Mouse (Mus musculus) kidney, postnatal 0 days (tissue): Measurements from ENCODE around the gene Fgfr2. TPM values are rescaled to one million over a fixed set of nuclear protein-coding genes. Genes with fewer than 3 reads are reported as not detected.

Experiments used
- ATAC-seq: fragments of 200-750 bp; cut with Nextera tagmentation; replicated peaks from 2 replicates; pipeline ENCODE4 v1.8.0; 2017; ENCODE audit warnings: low read depth, moderate number of reproducible peaks, moderate TSS enrichment, moderate library complexity; ENCODE audit not compliant: low FRiP score
- DNase-seq: peaks from one replicate; pipeline ENCODE4 v3.0.0-alpha.2; 2016; ENCODE audit warnings: low spot score
- H3K27ac ChIP-seq: fragments of 300-500 bp; sonication (generic); 2 replicates; pipeline ENCODE4 v1.5.1; 2014; ENCODE audit warnings: mild to moderate bottlenecking
- H3K27me3 ChIP-seq: fragments of 300-500 bp; sonication (generic); 2 replicates; pipeline ENCODE4 v1.6.1; 2014; ENCODE audit warnings: low read length, mixed read lengths; ENCODE audit not compliant: insufficient read depth
- H3K36me3 ChIP-seq: fragments of 300-500 bp; sonication (generic); 2 replicates; pipeline ENCODE4 v1.6.1; 2014; ENCODE audit warnings: low read length, mixed read lengths; ENCODE audit not compliant: insufficient read depth
- H3K4me1 ChIP-seq: fragments of 300-500 bp; sonication (generic); replicated peaks from 2 replicates; pipeline ENCODE4 v1.6.1; 2014; ENCODE audit warnings: antibody characterized with exemption, low read length, mixed read lengths; ENCODE audit not compliant: insufficient read depth
- H3K4me2 ChIP-seq: fragments of 300-500 bp; sonication (generic); 2 replicates; pipeline ENCODE4 v1.6.1; 2014; ENCODE audit warnings: mild to moderate bottlenecking, low read length, moderate library complexity, mixed read lengths
- H3K4me3 ChIP-seq: fragments of 300-500 bp; sonication (generic); replicated peaks from 2 replicates; pipeline ENCODE4 v1.5.1; 2014; ENCODE audit warnings: low read depth, low read length
- H3K9ac ChIP-seq: fragments of 300-500 bp; sonication (generic); 2 replicates; pipeline ENCODE4 v1.6.1; 2014; ENCODE audit warnings: low read depth, low read length
- H3K9me3 ChIP-seq: fragments of 300-500 bp; sonication (generic); replicated peaks from 2 replicates; pipeline ENCODE4 v1.6.1; 2016; ENCODE audit warnings: low read length, inconsistent platforms, mixed read lengths
- CTCF ChIP-seq: IDR thresholded peaks from 2 replicates; pipeline ENCODE4 v1.5.1; 2016; ENCODE audit warnings: antibody characterized with exemption, low read depth, mild to moderate bottlenecking, moderate library complexity
- WGBS: fragments of 180-500 bp; shearing (Covaris S2); extraction: QIAGEN DNeasy Blood & Tissue Kit; methylation state at CpG from one replicate; pipeline ENCODE4 v1.1.7; 2014; 5-methylcytosine and 5-hydroxymethylcytosine counted together
- polyA plus RNA-seq: library from polyadenylated mRNA; unstranded; fragments of >200 nt; fragmentation: Nextera tagmentation; extraction: Ambion mirVana; gene quantifications from 2 replicates; pipeline ENCODE4 v1.2.1, GENCODE M21; 2015

Gene Fgfr2
- polyA plus RNA-seq, 1 experiment from 2014 or later, result 79.8 TPM

DNA sequence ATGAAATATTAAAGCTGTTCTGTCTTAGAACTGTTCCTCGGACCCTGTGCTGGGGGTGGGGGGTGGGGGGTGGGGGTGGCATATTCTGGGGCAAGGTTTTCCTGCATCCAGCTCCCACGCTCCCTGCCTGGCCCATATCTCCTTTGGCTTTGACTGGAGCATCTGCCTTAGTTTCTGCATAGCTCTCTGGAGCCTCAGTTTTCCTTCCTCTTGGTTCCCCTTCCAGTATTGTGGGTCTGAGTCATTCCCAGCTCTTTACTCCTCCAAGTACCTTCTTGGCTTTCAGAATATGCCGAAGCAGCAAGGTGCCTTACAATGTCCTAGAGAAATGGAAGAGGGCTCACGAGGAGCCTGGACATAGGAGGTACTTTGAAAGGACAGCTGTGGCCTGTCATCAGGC is 2312.9 kb downstream of the Fgfr2 start:
- no peaks in the 10 kb centered on the region; the same call in 1 of the 2 replicates for H3K4me1 ChIP-seq
- 67% methylated on average over 4 of the region's 4 CpGs for WGBS
- ATAC-seq, result no peak
- H3K4me3 ChIP-seq, result no peak overlapping the region
- no peak for DNase-seq
- H3K27ac ChIP-seq, result no peak overlapping the region
- TF ChIP-seq CTCF, result no peak
- H3K9ac ChIP-seq, result no peak overlapping the region
- H3K36me3 ChIP-seq, result no peaks in the 10 kb centered on the region
- no peaks in the 10 kb centered on the region for H3K9me3 ChIP-seq
- H3K4me2 ChIP-seq, result no peak overlapping the region
- H3K27me3 ChIP-seq, result no peaks in the 10 kb centered on the region

DNA sequence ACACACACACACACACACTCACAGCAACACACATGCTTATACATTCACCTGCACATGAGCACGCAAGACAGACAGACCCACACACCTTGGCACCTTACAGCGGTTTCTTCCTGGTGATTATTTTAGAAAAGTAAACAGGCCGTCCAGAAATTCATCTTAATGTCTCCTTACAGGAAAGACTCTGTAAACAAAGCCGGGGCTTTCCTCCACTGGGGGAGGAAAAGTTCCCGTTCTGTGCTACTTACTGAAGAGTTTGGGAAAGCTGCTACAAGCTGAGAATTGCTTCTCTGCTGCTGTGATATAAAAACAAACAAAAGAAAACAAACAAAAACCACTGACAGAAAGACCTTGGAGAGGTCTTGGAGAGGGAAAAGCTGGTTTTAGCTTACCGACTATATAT is 2314.5 kb downstream of the Fgfr2 start:
- H3K9ac ChIP-seq, result no peak overlapping the region
- no peak for TF ChIP-seq CTCF
- H3K36me3 ChIP-seq, result no peaks in the 10 kb centered on the region
- H3K9me3 ChIP-seq, result no peaks in the 10 kb centered on the region
- H3K27me3 ChIP-seq, result no peaks in the 10 kb centered on the region
- H3K4me2 ChIP-seq, result no peak overlapping the region; the same call in 1 of the 2 replicates
- ATAC-seq (no peak), DNase-seq (no peak)
- 38% methylated on average over 6 of the region's 6 CpGs for WGBS
- no peak overlapping the region for H3K27ac ChIP-seq
- H3K4me3 ChIP-seq, result no peak overlapping the region
- no peaks in the 10 kb centered on the region; the same call in 1 of the 2 replicates for H3K4me1 ChIP-seq

DNA sequence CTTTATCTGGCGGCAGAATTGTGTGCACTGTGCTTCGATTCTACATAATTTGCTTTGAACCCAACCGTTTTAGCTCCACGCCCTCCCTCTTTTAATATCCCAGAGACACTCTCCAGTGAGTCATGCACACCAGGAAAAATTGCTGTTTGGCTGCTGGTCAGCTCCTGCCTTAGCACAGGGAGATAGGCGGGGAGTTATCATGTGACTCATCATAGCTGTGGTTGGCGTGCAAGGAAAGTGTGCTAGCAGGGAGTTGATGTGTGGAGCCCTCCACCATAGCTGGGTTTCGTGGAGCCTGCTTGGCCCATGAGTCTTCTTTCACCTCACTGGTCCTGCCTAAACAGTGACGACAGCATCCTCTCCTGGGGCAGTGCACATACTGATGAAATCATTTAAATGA is 2315.4 kb downstream of the Fgfr2 start:
- no peaks in the 10 kb centered on the region for H3K27me3 ChIP-seq
- H3K4me3 ChIP-seq, result no peak overlapping the region
- no peak for TF ChIP-seq CTCF
- no peak overlapping the region for H3K27ac ChIP-seq
- ATAC-seq, result no peak
- no peaks in the 10 kb centered on the region for H3K36me3 ChIP-seq
- no peak for DNase-seq
- 67% methylated on average over 8 of the region's 8 CpGs for WGBS
- H3K9ac ChIP-seq, result no peak overlapping the region
- no peaks in the 10 kb centered on the region for H3K9me3 ChIP-seq
- H3K4me2 ChIP-seq, result no peak overlapping the region
- no peaks in the 10 kb centered on the region; the same call in 1 of the 2 replicates for H3K4me1 ChIP-seq

DNA sequence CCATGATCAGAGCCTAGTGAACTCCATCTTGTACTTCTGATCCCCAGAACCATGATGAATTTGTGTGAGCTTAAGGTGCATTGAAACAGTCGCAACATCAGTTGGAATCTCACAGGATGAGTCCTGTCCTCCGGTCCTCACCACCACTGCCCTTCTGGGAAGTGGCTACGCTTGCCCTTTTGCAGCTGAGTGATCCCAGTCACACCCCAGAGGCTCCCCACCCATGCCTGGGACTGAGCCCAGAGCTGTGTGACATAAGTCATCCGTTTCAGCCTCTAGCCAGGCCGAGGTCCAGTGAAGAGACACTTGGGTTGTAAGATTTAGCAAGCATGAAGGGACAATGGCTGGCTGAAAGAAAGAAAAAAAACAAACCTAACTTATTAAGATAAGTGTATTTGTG is 2318.2 kb downstream of the Fgfr2 start:
- no peaks in the 10 kb centered on the region for H3K36me3 ChIP-seq
- H3K4me2 ChIP-seq, result no peak overlapping the region
- H3K4me1 ChIP-seq, result peaks cover 2% of the 10 kb centered on the region; the same call in 1 of the 2 replicates
- H3K27me3 ChIP-seq, result no peaks in the 10 kb centered on the region
- H3K4me3 ChIP-seq, result no peak overlapping the region
- DNase-seq (no peak), ATAC-seq (no peak)
- no peak overlapping the region for H3K27ac ChIP-seq
- TF ChIP-seq CTCF, result no peak
- H3K9me3 ChIP-seq, result no peaks in the 10 kb centered on the region
- H3K9ac ChIP-seq, result no peak overlapping the region
- 50% methylated on average over 5 of the region's 5 CpGs for WGBS

DNA sequence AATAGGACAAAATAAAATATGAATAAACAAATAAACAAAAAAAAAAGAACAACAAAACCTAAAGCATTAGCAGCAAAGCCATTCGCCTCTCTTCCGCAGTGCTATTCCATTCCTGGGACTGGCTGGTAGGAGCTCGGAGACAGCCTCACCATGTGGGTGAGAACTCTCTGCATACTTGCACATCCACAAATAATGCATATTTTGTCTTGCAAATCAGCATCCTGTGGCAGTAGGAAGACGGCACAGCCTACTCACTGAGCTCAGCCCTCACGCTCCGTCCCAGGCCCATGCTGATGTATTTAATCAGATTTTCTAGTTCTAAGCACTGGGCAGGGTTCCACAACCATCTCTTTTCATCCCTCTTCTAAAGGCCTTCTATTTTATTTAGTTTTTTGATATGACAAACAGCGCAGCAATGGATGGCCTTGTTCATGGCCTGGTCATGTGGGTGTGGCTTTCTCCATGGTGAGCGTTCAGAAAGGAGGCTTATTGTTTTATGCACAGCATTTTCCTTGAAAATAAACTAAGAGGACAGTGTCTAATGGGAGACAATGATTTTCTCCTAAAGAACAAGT is 2319.8 kb downstream of the Fgfr2 start:
- Histone ChIP-seq H3K9ac (no peak overlapping the region), H3K4me3 (no peak overlapping the region), H3K4me1 (0 out of 2 replicates have a peak, but pooled peaks cover 2% of the 10 kb centered on the region), H3K36me3 (no peaks in the 10 kb centered on the region), H3K27ac (no peak overlapping the region), H3K27me3 (no peaks in the 10 kb centered on the region), H3K9me3 (no peaks in the 10 kb centered on the region), H3K4me2 (no peak overlapping the region)
- no peak for TF ChIP-seq CTCF
- 89% methylated on average over 8 of the region's 8 CpGs for WGBS
- ATAC-seq (no peak), DNase-seq (no peak)

DNA sequence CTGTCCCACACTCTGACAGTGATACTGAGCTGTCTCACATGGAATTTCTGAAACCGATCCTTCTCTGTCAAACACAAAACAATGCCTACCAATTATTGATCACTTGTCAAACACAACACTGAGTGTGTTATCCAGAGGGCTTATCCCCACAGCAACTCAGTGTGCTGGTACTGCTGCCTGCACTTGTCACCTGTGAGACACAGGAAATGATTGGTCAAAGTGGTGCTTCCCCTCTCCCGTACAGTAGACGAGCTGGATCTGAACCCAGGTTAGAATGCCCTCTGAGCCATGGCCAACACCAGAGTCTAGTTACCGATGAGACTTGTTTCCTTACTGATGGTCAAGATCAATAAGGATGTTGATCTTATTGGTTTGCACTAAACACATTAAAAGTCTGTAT is 2321.3 kb downstream of the Fgfr2 start:
- no peaks in the 10 kb centered on the region for H3K9me3 ChIP-seq
- no peak for TF ChIP-seq CTCF
- no peaks in the 10 kb centered on the region for H3K27me3 ChIP-seq
- no peak overlapping the region for H3K4me2 ChIP-seq
- no peak for ATAC-seq
- H3K27ac ChIP-seq, result no peak overlapping the region
- 89% methylated on average over 4 of the region's 4 CpGs for WGBS
- no peaks in the 10 kb centered on the region for H3K36me3 ChIP-seq
- 0 out of 2 replicates have a peak, but pooled peaks cover 2% of the 10 kb centered on the region for H3K4me1 ChIP-seq
- DNase-seq, result no peak
- no peak overlapping the region for H3K9ac ChIP-seq
- H3K4me3 ChIP-seq, result no peak overlapping the region

DNA sequence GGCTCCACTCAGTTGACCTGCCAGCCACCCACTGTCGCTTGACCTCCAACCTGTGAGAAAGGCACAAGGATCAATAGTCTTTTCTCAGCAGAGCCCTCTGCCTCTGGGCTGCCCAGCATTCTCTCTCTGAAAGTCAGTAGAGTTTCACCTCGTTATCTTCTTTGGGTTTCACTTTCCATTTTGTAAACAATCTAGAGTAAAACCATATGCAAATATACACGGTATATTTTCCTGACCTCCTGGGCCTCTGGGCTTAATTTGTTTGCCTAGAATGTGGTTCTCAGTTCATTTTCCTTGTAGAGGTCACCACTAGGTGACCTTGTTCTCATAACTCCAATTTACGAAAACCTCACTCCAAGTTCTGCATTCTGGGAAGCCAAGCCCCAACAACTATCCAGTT is 2322.5 kb downstream of the Fgfr2 start:
- TF ChIP-seq CTCF, result no peak
- peak; percentile 22 for DNase-seq
- Histone ChIP-seq H3K4me3 (no peak overlapping the region), H3K4me1 (0 out of 2 replicates have a peak, but pooled peaks cover 2% of the 10 kb centered on the region), H3K27me3 (no peaks in the 10 kb centered on the region), H3K36me3 (no peaks in the 10 kb centered on the region), H3K4me2 (no peak overlapping the region), H3K9ac (no peak overlapping the region), H3K9me3 (no peaks in the 10 kb centered on the region), H3K27ac (no peak overlapping the region)
- WGBS, result 53% methylated on average over 4 of the region's 4 CpGs
- ATAC-seq, result no peak
